18 mouse cellular contexts compared by ENCODE assay signal in the genomic region with DNA sequence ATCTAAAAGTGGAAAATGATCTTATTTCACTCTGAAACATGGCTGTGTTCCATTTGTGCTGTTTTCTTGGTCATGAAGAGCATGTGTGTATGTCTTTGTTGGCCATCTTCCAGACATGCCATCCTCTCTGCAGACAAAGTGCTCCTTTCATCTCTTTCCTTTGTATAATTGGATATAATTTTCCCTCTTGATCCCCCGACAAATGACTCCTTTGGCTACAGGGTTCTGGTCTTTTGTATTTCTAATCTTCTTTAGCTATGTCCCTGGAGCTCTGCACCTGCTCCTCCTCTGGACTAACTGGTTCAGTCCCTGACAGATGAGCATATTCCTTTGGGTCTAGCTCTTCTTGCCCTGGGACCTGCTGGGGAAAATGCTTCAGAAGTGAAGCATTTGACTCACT. TPM values are rescaled to one million over a fixed set of nuclear protein-coding genes. Genes with fewer than 3 reads are reported as not detected.
DNase-seq lines count a peak whose midpoint lies in the region; ATAC-seq lines count a peak whose summit lies in the region.
"Had no signal": no experiment of that assay in that cellular context is flagged by ENCODE, and none has a peak within 500 bp of the region (broad histone marks: within the 10 kb centered on the region; RNA-seq: fewer than 3 reads in every experiment).

No protein-coding gene starts in this region.

- H3K4me1 ChIP-seq in hindbrain, embryonic 14.5 days (replicated peaks; ENCODE audit: control insufficient read depth, insufficient read depth, low read length) = peaks cover 17% of the 10 kb centered on the region; the same call in 1 of the 2 replicates
- peaks cover 17% of the 10 kb centered on the region for H3K4me1 ChIP-seq in hindbrain, embryonic 13.5 days (replicated peaks)
- H3K4me1 ChIP-seq in midbrain, embryonic 15.5 days = peaks cover 17% of the 10 kb centered on the region
- H3K4me1 ChIP-seq: megakaryocyte, embryonic 14.5 days had no signal

- no peak for ATAC-seq in hindbrain, embryonic 14.5 days (ENCODE audit: low FRiP score)
- no peak for ATAC-seq in hindbrain, embryonic 13.5 days (ENCODE audit: low FRiP score)
- ATAC-seq in midbrain, embryonic 15.5 days (replicated peaks) = 0 out of 2 replicates have a peak, but pooled peaks have one; percentile 15
- ATAC-seq: lung, postnatal 0 days; Patski had no signal

- no peak overlapping the region for H3K27ac ChIP-seq in hindbrain, embryonic 14.5 days
- H3K27ac ChIP-seq in hindbrain, embryonic 13.5 days = no peak overlapping the region
- no peak overlapping the region for H3K27ac ChIP-seq in midbrain, embryonic 15.5 days
- H3K27ac ChIP-seq: hindbrain, embryonic 15.5 days; left cerebral cortex, adult 2 months; limb, embryonic 12.5 days; liver, embryonic 14.5 days had no signal

- no peak overlapping the region for H3K9ac ChIP-seq in hindbrain, embryonic 14.5 days
- no peak overlapping the region for H3K9ac ChIP-seq in hindbrain, embryonic 13.5 days
- H3K9ac ChIP-seq in midbrain, embryonic 15.5 days = no peak overlapping the region
- H3K9ac ChIP-seq: hindbrain, embryonic 15.5 days; limb, embryonic 12.5 days; liver, embryonic 14.5 days had no signal

- H3K9me3 ChIP-seq in hindbrain, embryonic 14.5 days (ENCODE audit: control insufficient read depth, low read length) = no peaks in the 10 kb centered on the region
- H3K9me3 ChIP-seq in hindbrain, embryonic 13.5 days = no peaks in the 10 kb centered on the region
- no peaks in the 10 kb centered on the region for H3K9me3 ChIP-seq in midbrain, embryonic 15.5 days
- H3K9me3 ChIP-seq: hindbrain, embryonic 15.5 days; limb, embryonic 12.5 days had no signal

- no peaks in the 10 kb centered on the region for H3K27me3 ChIP-seq in hindbrain, embryonic 14.5 days (ENCODE audit: control insufficient read depth, insufficient read depth, low read length)
- no peaks in the 10 kb centered on the region for H3K27me3 ChIP-seq in hindbrain, embryonic 13.5 days
- no peaks in the 10 kb centered on the region for H3K27me3 ChIP-seq in midbrain, embryonic 15.5 days (replicated peaks)
- H3K27me3 ChIP-seq: CH12.LX; hindbrain, embryonic 15.5 days had no signal

- 13% methylated on average over 1 of the region's 1 CpGs for WGBS in hindbrain, embryonic 14.5 days
- WGBS in hindbrain, embryonic 13.5 days = 10% methylated on average over 1 of the region's 1 CpGs
- 6% methylated on average over 1 of the region's 1 CpGs for WGBS in midbrain, embryonic 15.5 days

- DNase-seq in cerebellum, adult 9-10 months = peak; percentile 39
- no peak for DNase-seq in cerebellum, adult 11-12 months
- DNase-seq in hindbrain, embryonic 14.5 days (ENCODE audit: low spot score) = peak; percentile 44
- peak; percentile 64 for DNase-seq in brain, adult 2 months (ENCODE audit: low read depth, low spot score)
- DNase-seq in lung, postnatal 4 days = no peak
- no peak for DNase-seq in kidney, postnatal 25 days
- DNase-seq: kidney, adult 8-10 months had no signal

- H3K4me3 ChIP-seq in hindbrain, embryonic 14.5 days (replicated peaks; ENCODE audit: low read length) = no peak overlapping the region
- H3K4me3 ChIP-seq in hindbrain, embryonic 13.5 days = no peak overlapping the region
- H3K4me3 ChIP-seq in midbrain, embryonic 15.5 days = no peak overlapping the region
- H3K4me3 ChIP-seq: hindbrain, embryonic 15.5 days; left cerebral cortex, adult 2 months; limb, embryonic 12.5 days; megakaryocyte, embryonic 14.5 days had no signal

- H3K36me3 ChIP-seq in hindbrain, embryonic 14.5 days (replicated peaks; ENCODE audit: control insufficient read depth, insufficient read depth) = no peaks in the 10 kb centered on the region
- no peaks in the 10 kb centered on the region for H3K36me3 ChIP-seq in hindbrain, embryonic 13.5 days
- H3K36me3 ChIP-seq in midbrain, embryonic 15.5 days (replicated peaks) = no peaks in the 10 kb centered on the region
- H3K36me3 ChIP-seq: hindbrain, embryonic 15.5 days; limb, embryonic 12.5 days had no signal

- no peak overlapping the region for H3K4me2 ChIP-seq in hindbrain, embryonic 14.5 days (replicated peaks)
- no peak overlapping the region for H3K4me2 ChIP-seq in hindbrain, embryonic 13.5 days
- H3K4me2 ChIP-seq in midbrain, embryonic 15.5 days = no peak overlapping the region
- H3K4me2 ChIP-seq: hindbrain, embryonic 15.5 days; limb, embryonic 12.5 days had no signal

RNA-seq across cellular contexts. Expression of gene Nalcn, which starts 4.0 kb away (rescaled TPM):
- polyA plus RNA-seq in hindbrain, embryonic 14.5 days (2014; fragmentation: Nextera tagmentation; extraction: Ambion mirVana) = 18.8 and 22.0 TPM in 2 replicates
- 7.6 and 8.2 TPM in 2 replicates for polyA plus RNA-seq in hindbrain, embryonic 13.5 days (2015; fragmentation: Nextera tagmentation; extraction: Ambion mirVana)
- 13.6 and 16.3 TPM in 2 replicates for polyA plus RNA-seq in midbrain, embryonic 15.5 days (2015; fragmentation: Nextera tagmentation; extraction: Ambion mirVana)
- polyA plus RNA-seq: liver, embryonic 14.5 days; lung, postnatal 0 days had no signal

RNA-seq across cellular contexts. Expression of gene Itgbl1, which starts 36.8 kb away (rescaled TPM):
- 5.0 and 6.2 TPM in 2 replicates for polyA plus RNA-seq in hindbrain, embryonic 14.5 days (2014; fragmentation: Nextera tagmentation; extraction: Ambion mirVana)
- polyA plus RNA-seq in hindbrain, embryonic 13.5 days (2015; fragmentation: Nextera tagmentation; extraction: Ambion mirVana) = 2.1 and 2.4 TPM in 2 replicates
- polyA plus RNA-seq in midbrain, embryonic 15.5 days (2015; fragmentation: Nextera tagmentation; extraction: Ambion mirVana) = 3.8 and 4.1 TPM in 2 replicates
- polyA plus RNA-seq: small intestine, adult 2 months had no signal

Comparison
In these comparisons a context has a peak if more than half of its experiments do, and no peak if none do; other contexts are left out.
1. DNase-seq: peak in cerebellum, adult 9-10 months (single experiment), hindbrain, embryonic 14.5 days (single experiment) and brain, adult 2 months (single experiment); none in cerebellum, adult 11-12 months (single experiment), lung, postnatal 4 days (0 of 2) and kidney, postnatal 25 days (0 of 2).